9 mouse cellular contexts compared by ENCODE assay signal in genomic region chr17:43990957-43991383, GRCm38 (mm10).
DNase-seq lines count a peak whose midpoint lies in the region; ATAC-seq lines count a peak whose summit lies in the region.
"Had no signal": no experiment of that assay in that cellular context is flagged by ENCODE, and none has a peak within 500 bp of the region (broad histone marks: within the 10 kb centered on the region; RNA-seq: fewer than 3 reads in every experiment).

No protein-coding gene starts in this region.

- DNase-seq in right cerebral cortex, adult 18-20 months, result peak; percentile 54
- DNase-seq in right cerebral cortex, postnatal 14 days, result no peak
- DNase-seq in forebrain, embryonic 14.5 days (ENCODE audit: low spot score), result peak; percentile 41
- peak; percentile 68 for DNase-seq in limb, embryonic 10.5 days (ENCODE audit: low spot score)
- DNase-seq in spleen, postnatal 10 days (ENCODE audit: low spot score in 2 of 2), result no peak
- no peak for DNase-seq in layer of hippocampus, adult 11-12 months (ENCODE audit: low spot score)
- no peak for DNase-seq in midbrain, embryonic 14.5 days
- DNase-seq: kidney, postnatal 14 days; lung, embryonic 14.5 days had no signal

- H3K4me1 ChIP-seq in forebrain, embryonic 14.5 days (ENCODE audit: control insufficient read depth, insufficient read depth, low read length), result peaks cover 3% of the 10 kb centered on the region; the same call in 1 of the 2 replicates
- peaks cover 53% of the 10 kb centered on the region for H3K4me1 ChIP-seq in limb, embryonic 10.5 days
- 0 out of 2 replicates have a peak, but pooled peaks cover 3% of the 10 kb centered on the region for H3K4me1 ChIP-seq in midbrain, embryonic 14.5 days (ENCODE audit: control insufficient read depth, insufficient read depth, low read length)

- no peak overlapping the region for H3K9ac ChIP-seq in forebrain, embryonic 14.5 days (ENCODE audit: low read length)
- no peak overlapping the region for H3K9ac ChIP-seq in midbrain, embryonic 14.5 days (replicated peaks; ENCODE audit: low read length)
- H3K9ac ChIP-seq: lung, embryonic 14.5 days had no signal

- no peaks in the 10 kb centered on the region for H3K36me3 ChIP-seq in forebrain, embryonic 14.5 days (ENCODE audit: control insufficient read depth, insufficient read depth, low read length)
- no peaks in the 10 kb centered on the region for H3K36me3 ChIP-seq in limb, embryonic 10.5 days
- H3K36me3 ChIP-seq in midbrain, embryonic 14.5 days (ENCODE audit: control insufficient read depth, insufficient read depth, low read length), result no peaks in the 10 kb centered on the region

- H3K4me3 ChIP-seq in forebrain, embryonic 14.5 days (ENCODE audit: low read depth, low read length), result no peak overlapping the region
- H3K4me3 ChIP-seq in limb, embryonic 10.5 days, result peak overlapping the region; percentile 22; the same call in 1 of the 2 replicates
- H3K4me3 ChIP-seq in midbrain, embryonic 14.5 days (replicated peaks; ENCODE audit: low read depth, low read length), result no peak overlapping the region

- peak; percentile 60; the same call in 1 of the 2 replicates for ATAC-seq in forebrain, embryonic 14.5 days
- no peak for ATAC-seq in midbrain, embryonic 14.5 days (ENCODE audit: low FRiP score, low TSS enrichment)

- WGBS in forebrain, embryonic 14.5 days, result 60% methylated on average over 10 of the region's 10 CpGs
- 13% methylated on average over 10 of the region's 10 CpGs for WGBS in limb, embryonic 10.5 days
- 78% methylated on average over 10 of the region's 10 CpGs for WGBS in midbrain, embryonic 14.5 days

- H3K9me3 ChIP-seq in forebrain, embryonic 14.5 days (replicated peaks; ENCODE audit: control insufficient read depth, low read length), result no peaks in the 10 kb centered on the region
- H3K9me3 ChIP-seq in limb, embryonic 10.5 days (replicated peaks), result no peaks in the 10 kb centered on the region
- H3K9me3 ChIP-seq in midbrain, embryonic 14.5 days (ENCODE audit: control insufficient read depth, low read length), result no peaks in the 10 kb centered on the region

- no peak overlapping the region for H3K4me2 ChIP-seq in forebrain, embryonic 14.5 days (ENCODE audit: low read length)
- no peak overlapping the region for H3K4me2 ChIP-seq in midbrain, embryonic 14.5 days (ENCODE audit: low read length)
- H3K4me2 ChIP-seq: lung, embryonic 14.5 days had no signal

- H3K27me3 ChIP-seq in forebrain, embryonic 14.5 days (replicated peaks; ENCODE audit: control insufficient read depth, insufficient read depth, low read length), result no peaks in the 10 kb centered on the region
- H3K27me3 ChIP-seq in limb, embryonic 10.5 days (ENCODE audit: low read depth, poor library complexity, severe bottlenecking), result no peaks in the 10 kb centered on the region
- no peaks in the 10 kb centered on the region for H3K27me3 ChIP-seq in midbrain, embryonic 14.5 days (ENCODE audit: control insufficient read depth, insufficient read depth, low read length)

- no peak overlapping the region for H3K27ac ChIP-seq in forebrain, embryonic 14.5 days (ENCODE audit: low read depth, low read length)
- H3K27ac ChIP-seq in limb, embryonic 10.5 days, result peak overlapping the region; percentile 85
- H3K27ac ChIP-seq in midbrain, embryonic 14.5 days (replicated peaks; ENCODE audit: low read depth, low read length), result no peak overlapping the region

Comparison
In these comparisons a context has a peak if more than half of its experiments do, and no peak if none do; other contexts are left out.
1. DNase-seq: peak in right cerebral cortex, adult 18-20 months (single experiment), forebrain, embryonic 14.5 days (single experiment) and limb, embryonic 10.5 days (single experiment); none in right cerebral cortex, postnatal 14 days (single experiment), spleen, postnatal 10 days (0 of 2), layer of hippocampus, adult 11-12 months (single experiment) and midbrain, embryonic 14.5 days (single experiment).